Mouse (Mus musculus): ENCODE measurements around the gene Sf3a3.

DNA sequence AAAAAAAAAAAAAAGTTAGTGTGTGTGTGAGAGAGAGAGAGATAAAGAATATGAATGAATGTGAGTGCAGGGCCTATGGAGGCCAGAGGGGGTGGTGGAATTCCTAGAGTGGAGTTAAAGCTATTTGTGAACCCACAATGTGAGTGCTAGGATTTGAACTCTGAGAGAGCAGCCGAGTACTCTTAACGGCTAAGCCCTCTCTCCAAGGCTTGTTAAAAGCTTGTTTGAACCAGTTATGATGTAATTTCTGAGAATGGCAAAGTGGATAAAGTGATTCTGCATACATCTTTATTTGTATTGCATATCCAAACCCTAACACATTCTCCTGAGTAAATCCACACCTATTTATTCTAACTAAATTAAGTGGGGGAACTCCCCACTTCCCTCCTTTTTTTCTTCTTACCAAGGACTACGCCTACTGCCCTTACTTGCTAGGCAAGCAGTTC lies 22.1 kb upstream of the Sf3a3 start:
- TF ChIP-seq CTCF (IDR thresholded peaks at IDR 0.05; ENCODE audit: extremely low read depth, insufficient read depth, low read length) (no peak), POLR2A (IDR thresholded peaks at IDR 0.05; ENCODE audit: extremely low read depth, insufficient read depth, low read length) (no peak)
